Mouse (Mus musculus) forebrain, postnatal 0 days (tissue): ENCODE data around the gene Il6ra. TPM values are rescaled to one million over a fixed set of nuclear protein-coding genes. Genes with fewer than 3 reads are reported as not detected.
A peak's percentile ranks its signal among the peaks of the same experiment; 100 is the strongest.

Experiments
- ATAC-seq: fragments of 200-750 bp; cut with Nextera tagmentation; 2 replicates; pipeline ENCODE4 v1.8.0; 2017; ENCODE audit warnings: mild to moderate bottlenecking, moderate library complexity
- DNase-seq: peaks from one replicate; pipeline ENCODE4 v3.0.0-alpha.2; 2015
- H3K27ac ChIP-seq: fragments of 300-500 bp; sonication (generic); 2 replicates; pipeline ENCODE4 v1.5.1; 2014; ENCODE audit warnings: low read depth, mild to moderate bottlenecking, antibody characterized with exemption, low read length, moderate library complexity, mixed read lengths
- H3K27me3 ChIP-seq: fragments of 300-500 bp; sonication (generic); 2 replicates; pipeline ENCODE4 v1.6.1; 2014; ENCODE audit warnings: mild to moderate bottlenecking, low read length, mixed read lengths; ENCODE audit not compliant: insufficient read depth
- H3K36me3 ChIP-seq: fragments of 300-500 bp; sonication (generic); 2 replicates; pipeline ENCODE4 v1.6.1; 2014; ENCODE audit warnings: mild to moderate bottlenecking, moderate library complexity; ENCODE audit not compliant: insufficient read depth
- H3K4me1 ChIP-seq: fragments of 300-500 bp; sonication (generic); 2 replicates; pipeline ENCODE4 v1.6.1; 2014; ENCODE audit warnings: antibody characterized with exemption; ENCODE audit not compliant: insufficient read depth
- H3K4me2 ChIP-seq: fragments of 300-500 bp; sonication (generic); 2 replicates; pipeline ENCODE4 v1.6.1; 2014; ENCODE audit warnings: low read depth, mild to moderate bottlenecking, moderate library complexity
- H3K4me3 ChIP-seq: fragments of 300-500 bp; sonication (generic); 2 replicates; pipeline ENCODE4 v1.5.1; 2014; ENCODE audit warnings: low read depth, low read length, mixed read lengths
- H3K9ac ChIP-seq: fragments of 300-500 bp; sonication (generic); 2 replicates; pipeline ENCODE4 v1.6.1; 2014; ENCODE audit warnings: mild to moderate bottlenecking
- H3K9me3 ChIP-seq: fragments of 300-500 bp; sonication (generic); 2 replicates; pipeline ENCODE4 v1.6.1; 2016; ENCODE audit warnings: low read length
- CTCF ChIP-seq: sonication (generic); IDR thresholded peaks from 2 replicates; pipeline ENCODE4 v1.5.1; 2016; ENCODE audit warnings: antibody characterized with exemption, control low read depth, low read depth
- WGBS: fragments of 180-500 bp; shearing (Covaris S2); extraction: QIAGEN DNeasy Blood & Tissue Kit; methylation state at CpG from one replicate; pipeline ENCODE4 v1.1.7; 2014; 5-methylcytosine and 5-hydroxymethylcytosine counted together
- polyA plus RNA-seq: library from polyadenylated mRNA; unstranded; fragments of >200 nt; fragmentation: Nextera tagmentation; extraction: Ambion mirVana; gene quantifications from 2 replicates; pipeline ENCODE4 v1.2.1, GENCODE M21; 2015
- total RNA-seq: library from RNA; depleted of rRNA; stranded (reverse); fragments of >200 nt; gene quantifications from 2 replicates; pipeline ENCODE4 v1.2.3, GENCODE M21; 2014

Il6ra gene
- total and polyA plus RNA-seq, 2 experiments from 2014 or later, result 1.7 TPM

GRCm38 (mm10) chr3:89858123-89858522 is 54.9 kb downstream of the Il6ra start:
- no peaks in the 10 kb centered on the region for H3K36me3 ChIP-seq
- TF ChIP-seq CTCF, result peak; percentile 91
- H3K4me3 ChIP-seq, result no peak overlapping the region
- H3K4me1 ChIP-seq, result peaks cover 8% of the 10 kb centered on the region; the same call in 1 of the 2 replicates
- 12% methylated on average over 4 of the region's 4 CpGs for whole genome bisulfite sequencing
- no peaks in the 10 kb centered on the region for H3K27me3 ChIP-seq
- peak; percentile 79 for DNase-seq
- H3K9ac ChIP-seq, result no peak overlapping the region
- ATAC-seq, result peak; percentile 45; the same call in 1 of the 2 replicates
- no peaks in the 10 kb centered on the region for H3K9me3 ChIP-seq
- H3K27ac ChIP-seq, result no peak overlapping the region
- H3K4me2 ChIP-seq, result no peak overlapping the region

GRCm38 (mm10) chr3:89857353-89857752 is 55.6 kb downstream of the Il6ra start:
- H3K9me3 ChIP-seq, result no peaks in the 10 kb centered on the region
- no peak overlapping the region for H3K9ac ChIP-seq
- peaks cover 8% of the 10 kb centered on the region; the same call in 1 of the 2 replicates for H3K4me1 ChIP-seq
- H3K4me3 ChIP-seq, result no peak overlapping the region
- no peak overlapping the region for H3K27ac ChIP-seq
- no peak overlapping the region for H3K4me2 ChIP-seq
- ATAC-seq (no peak), DNase-seq (peak; percentile 18)
- H3K27me3 ChIP-seq, result no peaks in the 10 kb centered on the region
- H3K36me3 ChIP-seq, result no peaks in the 10 kb centered on the region
- WGBS, result 86% methylated on average over 3 of the region's 3 CpGs
- TF ChIP-seq CTCF, result peak; percentile 60

- Histone ChIP-seq H3K27ac (no peak overlapping the region), H3K36me3 (no peaks in the 10 kb centered on the region), H3K4me1 (no peaks in the 10 kb centered on the region), H3K27me3 (no peaks in the 10 kb centered on the region), H3K4me2 (no peak overlapping the region), H3K9me3 (no peaks in the 10 kb centered on the region), H3K9ac (no peak overlapping the region), H3K4me3 (no peak overlapping the region)
- DNase-seq, result no peak
- no peak for ATAC-seq
- WGBS, result 58% methylated on average over 5 of the region's 5 CpGs
- 0 out of 2 replicates have a peak, but pooled peaks have one; percentile 3 for TF ChIP-seq CTCF
Observed at GRCm38 (mm10) chr3:89853752-89854151, 59.2 kb downstream of the Il6ra start.

DNA sequence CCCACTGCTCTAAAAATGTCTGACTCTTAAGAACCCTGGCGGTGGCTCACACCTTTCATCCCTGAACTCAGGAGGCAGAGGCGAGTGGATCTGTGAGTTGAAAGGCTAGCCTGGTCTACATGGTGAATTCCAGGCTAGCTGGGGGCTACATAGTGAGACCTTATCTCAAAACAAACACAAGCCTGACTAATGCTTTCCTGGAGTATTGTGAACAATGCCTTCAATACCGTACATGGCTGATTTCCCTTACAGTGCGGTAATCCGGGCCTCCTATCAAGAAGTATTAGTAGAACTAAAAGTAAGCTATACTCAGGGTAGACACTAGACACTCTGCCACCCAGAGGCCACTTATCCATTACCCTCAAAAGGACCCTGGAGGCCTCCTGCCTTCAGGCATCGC is 64.9 kb downstream of the Il6ra start:
- no peaks in the 10 kb centered on the region for H3K4me1 ChIP-seq
- no peak overlapping the region for H3K4me2 ChIP-seq
- H3K27me3 ChIP-seq, result no peaks in the 10 kb centered on the region
- 93% methylated on average over 6 of the region's 6 CpGs for WGBS
- no peaks in the 10 kb centered on the region for H3K9me3 ChIP-seq
- no peak for DNase-seq
- no peak for ATAC-seq
- TF ChIP-seq CTCF, result no peak
- no peak overlapping the region for H3K9ac ChIP-seq
- no peak overlapping the region for H3K27ac ChIP-seq
- no peak overlapping the region for H3K4me3 ChIP-seq
- H3K36me3 ChIP-seq, result no peaks in the 10 kb centered on the region

GRCm38 (mm10) chr3:89847596-89847995 is 65.4 kb downstream of the Il6ra start:
- ATAC-seq, result no peak
- Histone ChIP-seq H3K9me3 (no peaks in the 10 kb centered on the region), H3K36me3 (no peaks in the 10 kb centered on the region), H3K4me1 (no peaks in the 10 kb centered on the region), H3K27ac (no peak overlapping the region), H3K27me3 (no peaks in the 10 kb centered on the region), H3K4me3 (no peak overlapping the region), H3K9ac (no peak overlapping the region), H3K4me2 (no peak overlapping the region)
- 89% methylated on average over 6 of the region's 6 CpGs for WGBS
- DNase-seq, result no peak
- no peak for TF ChIP-seq CTCF

GRCm38 (mm10) chr3:89847126-89847525 is 65.9 kb downstream of the Il6ra start:
- Histone ChIP-seq H3K4me2 (no peak overlapping the region), H3K27me3 (no peaks in the 10 kb centered on the region), H3K36me3 (no peaks in the 10 kb centered on the region), H3K9ac (no peak overlapping the region), H3K27ac (no peak overlapping the region), H3K9me3 (no peaks in the 10 kb centered on the region), H3K4me1 (no peaks in the 10 kb centered on the region), H3K4me3 (no peak overlapping the region)
- DNase-seq (no peak), ATAC-seq (no peak)
- WGBS, result 82% methylated on average over 3 of the region's 3 CpGs
- no peak for TF ChIP-seq CTCF

- no peak for DNase-seq
- Histone ChIP-seq H3K4me1 (no peaks in the 10 kb centered on the region), H3K9me3 (no peaks in the 10 kb centered on the region), H3K36me3 (no peaks in the 10 kb centered on the region), H3K4me2 (no peak overlapping the region), H3K4me3 (no peak overlapping the region), H3K27ac (no peak overlapping the region), H3K27me3 (no peaks in the 10 kb centered on the region), H3K9ac (no peak overlapping the region)
- WGBS, result 76% methylated on average over 9 of the region's 9 CpGs
- no peak for TF ChIP-seq CTCF
- no peak for ATAC-seq
Observed at GRCm38 (mm10) chr3:89845814-89846213, 67.2 kb downstream of the Il6ra start.
